Mouse (Mus musculus): ENCODE results near the gene Zhx3.

DNA sequence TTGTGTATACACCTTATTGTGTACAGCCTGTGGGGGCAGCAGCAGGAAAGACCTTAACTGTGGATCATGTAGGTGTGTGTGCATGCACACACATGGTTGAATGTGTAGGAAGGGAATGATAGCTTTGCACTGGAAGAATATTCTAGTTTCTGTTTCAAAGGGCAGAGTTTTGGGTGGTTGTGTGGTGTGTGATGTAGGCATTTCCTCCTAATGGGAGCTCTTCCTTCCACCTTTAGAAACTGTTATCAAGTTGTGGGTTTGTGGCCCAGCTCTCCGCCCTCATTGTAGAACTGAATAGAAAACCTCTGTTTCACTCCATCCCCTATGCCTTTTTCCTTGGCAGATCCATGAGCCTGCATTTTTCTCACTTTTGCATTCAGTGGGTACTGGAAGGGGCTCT lies 127.3 kb downstream of the Zhx3 start:
- TF ChIP-seq CTCF (IDR thresholded peaks at IDR 0.05; ENCODE audit: control insufficient read depth, insufficient read depth, insufficient read length) (no peak), USF1 (IDR thresholded peaks at IDR 0.05; ENCODE audit: low read depth) (no peak), MAX (IDR thresholded peaks at IDR 0.05) (no peak)

Measured in C2C12 (cell line).